ENCODE assay signal across 7 mouse cellular contexts in genomic region chr15:89180571-89181229, GRCm38 (mm10). TPM values are rescaled to one million over a fixed set of nuclear protein-coding genes. Genes with fewer than 3 reads are reported as not detected.
DNase-seq lines count a peak whose midpoint lies in the region; ATAC-seq lines count a peak whose summit lies in the region.

Plxnb2 (minus strand) TSS chr15:89180788.

- peak within 1 kb of the TSS; percentile 95 for H3K27ac ChIP-seq in hindbrain, embryonic 14.5 days

- H3K27me3 ChIP-seq in hindbrain, embryonic 14.5 days (ENCODE audit: control insufficient read depth, insufficient read depth, low read length): no peaks in the 10 kb centered on the region

- H3K4me3 ChIP-seq in hindbrain, embryonic 14.5 days (replicated peaks; ENCODE audit: low read length): peak within 1 kb of the TSS; percentile 81

- peak; percentile 90 for ATAC-seq in hindbrain, embryonic 14.5 days (ENCODE audit: low FRiP score)

- DNase-seq in adrenal gland, adult (ENCODE audit: inconsistent age in 2 of 2, low spot score in 1 of 2): peak; percentile 90 to 96
- peak; percentile 87 to 90 for DNase-seq in cerebellum, postnatal 25 days
- peak; percentile 67 for DNase-seq in gastrocnemius, adult 18-20 months (ENCODE audit: low spot score)
- DNase-seq in hindbrain, embryonic 14.5 days (ENCODE audit: low spot score): peak; percentile 83
- DNase-seq in left cerebral cortex, adult 11 months (ENCODE audit: low spot score): peak; percentile 69
- peak; percentile 83 for DNase-seq in lung, postnatal 36 days
- DNase-seq in right cerebral cortex, adult 2 months (ENCODE audit: low spot score in 2 of 2): peak; percentile 73 to 82

- H3K9me3 ChIP-seq in hindbrain, embryonic 14.5 days (ENCODE audit: control insufficient read depth, low read length): no peaks in the 10 kb centered on the region

- H3K9ac ChIP-seq in hindbrain, embryonic 14.5 days: peak within 1 kb of the TSS; percentile 97

- under 1% methylated on average over 63 of the region's 72 CpGs for WGBS in hindbrain, embryonic 14.5 days

- H3K36me3 ChIP-seq in hindbrain, embryonic 14.5 days (replicated peaks; ENCODE audit: control insufficient read depth, insufficient read depth): peaks cover 12% of the 10 kb centered on the region; the same call in 1 of the 2 replicates

- peak within 1 kb of the TSS; percentile 88 for H3K4me2 ChIP-seq in hindbrain, embryonic 14.5 days (replicated peaks)

- peaks cover 49% of the 10 kb centered on the region for H3K4me1 ChIP-seq in hindbrain, embryonic 14.5 days (replicated peaks; ENCODE audit: control insufficient read depth, insufficient read depth, low read length)

RNA-seq across cellular contexts. Expression of gene Plxnb2, which starts in this region (rescaled TPM):
- 1 to 10 TPM; 4.0 to 8.2 TPM for total RNA-seq in gastrocnemius, adult 18-20 months (2021)
- 99.2 and 101 TPM in 2 replicates for polyA plus RNA-seq in hindbrain, embryonic 14.5 days (2014; fragmentation: Nextera tagmentation; extraction: Ambion mirVana)

Comparison
In these comparisons a context has a peak if more than half of its experiments do, and no peak if none do; other contexts are left out.
1. Peak in every context shown above with its lines: DNase-seq, ATAC-seq, H3K4me3 ChIP-seq and H3K27ac ChIP-seq.